ENCODE assay signal across 19 mouse cellular contexts in the genomic region with DNA sequence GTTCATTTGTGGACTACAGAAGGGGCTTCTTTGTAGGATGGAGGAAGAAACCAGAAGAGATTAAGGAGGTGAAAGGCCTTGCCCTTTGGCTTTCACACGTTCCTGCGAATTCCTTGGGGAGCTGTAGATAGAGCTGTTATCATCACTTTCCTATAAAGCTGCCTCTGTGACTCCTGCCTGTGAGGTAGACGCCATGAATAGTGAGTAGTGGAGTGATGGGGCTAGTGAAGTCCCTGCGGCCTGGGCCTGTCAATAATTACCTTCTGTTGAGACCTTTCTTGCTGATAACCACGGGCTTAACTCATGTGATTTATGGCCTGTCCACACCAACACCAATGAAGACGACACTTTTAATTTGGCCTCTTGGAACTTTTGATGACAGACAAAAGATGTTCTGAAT.
"Had no signal": no experiment of that assay in that cellular context is flagged by ENCODE, and none has a peak within 500 bp of the region (broad histone marks: within the 10 kb centered on the region; RNA-seq: fewer than 3 reads in every experiment).

No protein-coding gene starts in this region.

- ATAC-seq: lung, postnatal 0 days had no signal

- DNase-seq: kidney, adult 2 months; kidney, postnatal 25 days; layer of hippocampus, postnatal 36 days; liver, embryonic 13.5 days; lung, embryonic 14.5 days; midbrain, embryonic 14.5 days; right cerebral cortex, adult 18-20 months; right cerebral cortex, postnatal 14 days; spleen, adult 18-20 months; thymus, adult 18-20 months; thymus, postnatal 36 days had no signal

- H3K4me2 ChIP-seq: liver, embryonic 13.5 days; lung, embryonic 14.5 days; neural tube, embryonic 12.5 days; neural tube, embryonic 15.5 days had no signal

- H3K36me3 ChIP-seq: liver, embryonic 13.5 days; midbrain, embryonic 10.5 days; neural tube, embryonic 12.5 days; neural tube, embryonic 15.5 days had no signal

- H3K4me1 ChIP-seq: liver, embryonic 13.5 days; midbrain, embryonic 10.5 days; neural tube, embryonic 12.5 days; neural tube, embryonic 15.5 days had no signal

- H3K9me3 ChIP-seq: liver, embryonic 13.5 days; midbrain, embryonic 10.5 days; neural tube, embryonic 12.5 days; neural tube, embryonic 15.5 days had no signal

- H3K9ac ChIP-seq: liver, embryonic 13.5 days; lung, embryonic 14.5 days; neural tube, embryonic 12.5 days; neural tube, embryonic 15.5 days had no signal

- H3K4me3 ChIP-seq: layer of hippocampus, adult 2 months; left cerebral cortex, adult 2 months; liver, embryonic 13.5 days; midbrain, embryonic 10.5 days; neural tube, embryonic 12.5 days; neural tube, embryonic 15.5 days had no signal

- H3K27me3 ChIP-seq: liver, embryonic 13.5 days; neural tube, embryonic 12.5 days; neural tube, embryonic 15.5 days had no signal

- H3K27ac ChIP-seq: kidney, postnatal 0 days; layer of hippocampus, adult 2 months; left cerebral cortex, adult 2 months; liver, embryonic 13.5 days; macrophage; midbrain, embryonic 10.5 days; neural tube, embryonic 12.5 days; neural tube, embryonic 15.5 days had no signal
